Mouse (Mus musculus) heart, embryonic 11.5 days (tissue): Measurements from ENCODE around the gene Ubl4a. TPM values are rescaled to one million over a fixed set of nuclear protein-coding genes. Genes with fewer than 3 reads are reported as not detected.

Experiments
- microRNA-seq: library from miRNA; unstranded; fragments of <30 nt; microRNA quantifications from one replicate; pipeline ENCODE4, GENCODE M21; 2016; ENCODE audit warnings: borderline number of aligned reads
- polyA plus RNA-seq: library from polyadenylated mRNA; unstranded; fragments of >200 nt; fragmentation: Nextera tagmentation; extraction: Ambion mirVana; gene quantifications from 2 replicates; pipeline ENCODE4 v1.2.1, GENCODE M21; 2014

Ubl4a gene
- polyA plus RNA-seq, 1 experiment from 2014 or later, result 71.0 TPM

Small RNAs within 50 kb of the gene (microRNA-seq; reads per million reads assigned to microRNA genes)
- gene Mir7092, result 0.34 reads per million

Other genes starting within 250 kb of the Ubl4a start
- not detected in 2 replicates for gene Opn1mw, start 245.8 kb downstream of the Ubl4a start, polyA plus RNA-seq
- 9.8 and 11.9 TPM in 2 replicates for gene Mecp2, start 237.9 kb downstream of the Ubl4a start, polyA plus RNA-seq
- not detected in 2 replicates for gene Tex28, start 205.4 kb downstream of the Ubl4a start, polyA plus RNA-seq
- not detected in 2 replicates for gene Tktl1, start 196.0 kb downstream of the Ubl4a start, polyA plus RNA-seq
- gene Flna, start 123.4 kb downstream of the Ubl4a start, polyA plus RNA-seq, result 170 and 219 TPM in 2 replicates
- 16.7 and 22.3 TPM in 2 replicates for gene Emd, start 118.5 kb downstream of the Ubl4a start, polyA plus RNA-seq
- gene Rpl10, start 102.4 kb downstream of the Ubl4a start, polyA plus RNA-seq, result 532 and 534 TPM in 2 replicates
- 49.1 and 58.2 TPM in 2 replicates for gene Taz, start 91.3 kb downstream of the Ubl4a start, polyA plus RNA-seq
- gene Dnase1l1, start 90.9 kb downstream of the Ubl4a start, polyA plus RNA-seq, result 10.5 and 11.5 TPM in 2 replicates
- 90.6 and 131 TPM in 2 replicates for gene Atp6ap1, start 76.1 kb downstream of the Ubl4a start, polyA plus RNA-seq
- gene Gdi1, start 68.2 kb downstream of the Ubl4a start, polyA plus RNA-seq, result 131 and 162 TPM in 2 replicates
- 52.9 and 54.2 TPM in 2 replicates for gene Fam50a, start 60.2 kb downstream of the Ubl4a start, polyA plus RNA-seq
- 5.3 and 6.9 TPM in 2 replicates for gene Plxna3, start 44.2 kb downstream of the Ubl4a start, polyA plus RNA-seq
- 103 and 105 TPM in 2 replicates for gene Lage3, start 19.6 kb downstream of the Ubl4a start, polyA plus RNA-seq
- 10.5 and 14.5 TPM in 2 replicates for gene Slc10a3, start 131 bp upstream of the Ubl4a start, polyA plus RNA-seq
- 21.8 and 23.8 TPM in 2 replicates for gene Fam3a, start 20.1 kb upstream of the Ubl4a start, polyA plus RNA-seq
- gene Ikbkg, start 20.1 kb upstream of the Ubl4a start, polyA plus RNA-seq, result 19.4 and 23.2 TPM in 2 replicates
- gene G6pdx, start 56.0 kb upstream of the Ubl4a start, polyA plus RNA-seq, result 25.7 and 26.6 TPM in 2 replicates
- gene Gm6880, start 108.2 kb upstream of the Ubl4a start, polyA plus RNA-seq, result not detected in 2 replicates
- gene Olfr1326-ps1, start 201.7 kb upstream of the Ubl4a start, polyA plus RNA-seq, result not detected in 2 replicates
- not detected in 2 replicates for gene Olfr1325, start 219.5 kb upstream of the Ubl4a start, polyA plus RNA-seq